Mouse (Mus musculus): Measurements from ENCODE around the gene Dcdc2c. TPM values are rescaled to one million over a fixed set of nuclear protein-coding genes. Genes with fewer than 3 reads are reported as not detected.

Gene Dcdc2c
- polyA plus RNA-seq, 1 experiment from 2014 or later = not detected

- no peaks in the 10 kb centered on the region for H3K4me1 ChIP-seq (ENCODE audit: control insufficient read depth, insufficient read depth, low read length)
- no peaks in the 10 kb centered on the region for H3K36me3 ChIP-seq (ENCODE audit: control insufficient read depth, insufficient read depth, low read length)
- ATAC-seq = no peak
- no peak overlapping the region for H3K9ac ChIP-seq (ENCODE audit: low read depth, low read length)
- WGBS = 83% methylated on average over 5 of the region's 5 CpGs
- no peaks in the 10 kb centered on the region for H3K27me3 ChIP-seq (replicated peaks; ENCODE audit: control insufficient read depth, insufficient read depth, low read length)
- no peak overlapping the region for H3K4me3 ChIP-seq (ENCODE audit: low read length)
- no peaks in the 10 kb centered on the region for H3K9me3 ChIP-seq (ENCODE audit: control insufficient read depth, low read length)
- no peak overlapping the region for H3K4me2 ChIP-seq (ENCODE audit: low read depth, low read length)
- H3K27ac ChIP-seq (ENCODE audit: low read length) = no peak overlapping the region
Observed at GRCm38 (mm10) chr12:28494289-28494688, 57.9 kb downstream of the Dcdc2c start.

GRCm38 (mm10) chr12:28482483-28483160 is 69.6 kb downstream of the Dcdc2c start:
- no peaks in the 10 kb centered on the region for H3K27me3 ChIP-seq (replicated peaks; ENCODE audit: control insufficient read depth, insufficient read depth, low read length)
- no peak overlapping the region for H3K4me2 ChIP-seq (ENCODE audit: low read depth, low read length)
- WGBS = 69% methylated on average over 10 of the region's 10 CpGs
- no peak overlapping the region for H3K4me3 ChIP-seq (ENCODE audit: low read length)
- no peak overlapping the region for H3K9ac ChIP-seq (ENCODE audit: low read depth, low read length)
- no peaks in the 10 kb centered on the region for H3K4me1 ChIP-seq (ENCODE audit: control insufficient read depth, insufficient read depth, low read length)
- ATAC-seq = no peak
- H3K9me3 ChIP-seq (ENCODE audit: control insufficient read depth, low read length) = no peaks in the 10 kb centered on the region
- H3K27ac ChIP-seq (ENCODE audit: low read length) = no peak overlapping the region
- no peaks in the 10 kb centered on the region for H3K36me3 ChIP-seq (ENCODE audit: control insufficient read depth, insufficient read depth, low read length)

GRCm38 (mm10) chr12:28460951-28461431 is 91.2 kb downstream of the Dcdc2c start:
- H3K27me3 ChIP-seq (replicated peaks; ENCODE audit: control insufficient read depth, insufficient read depth, low read length) = no peaks in the 10 kb centered on the region
- no peak overlapping the region for H3K27ac ChIP-seq (ENCODE audit: low read length)
- H3K9me3 ChIP-seq (ENCODE audit: control insufficient read depth, low read length) = no peaks in the 10 kb centered on the region
- no peaks in the 10 kb centered on the region for H3K4me1 ChIP-seq (ENCODE audit: control insufficient read depth, insufficient read depth, low read length)
- no peak overlapping the region for H3K4me2 ChIP-seq (ENCODE audit: low read depth, low read length)
- WGBS = 66% methylated on average over 2 of the region's 2 CpGs
- no peak overlapping the region for H3K9ac ChIP-seq (ENCODE audit: low read depth, low read length)
- H3K4me3 ChIP-seq (ENCODE audit: low read length) = no peak overlapping the region
- no peaks in the 10 kb centered on the region for H3K36me3 ChIP-seq (ENCODE audit: control insufficient read depth, insufficient read depth, low read length)
- ATAC-seq = no peak

- no peak for ATAC-seq
- H3K4me3 ChIP-seq (ENCODE audit: low read length) = no peak overlapping the region
- no peak overlapping the region for H3K4me2 ChIP-seq (ENCODE audit: low read depth, low read length)
- 72% methylated on average over 7 of the region's 7 CpGs for WGBS
- no peaks in the 10 kb centered on the region for H3K36me3 ChIP-seq (ENCODE audit: control insufficient read depth, insufficient read depth, low read length)
- no peaks in the 10 kb centered on the region for H3K4me1 ChIP-seq (ENCODE audit: control insufficient read depth, insufficient read depth, low read length)
- H3K9ac ChIP-seq (ENCODE audit: low read depth, low read length) = no peak overlapping the region
- H3K9me3 ChIP-seq (ENCODE audit: control insufficient read depth, low read length) = no peaks in the 10 kb centered on the region
- no peaks in the 10 kb centered on the region for H3K27me3 ChIP-seq (replicated peaks; ENCODE audit: control insufficient read depth, insufficient read depth, low read length)
- no peak overlapping the region for H3K27ac ChIP-seq (ENCODE audit: low read length)
Observed at GRCm38 (mm10) chr12:28460523-28460922, 91.7 kb downstream of the Dcdc2c start.

- 80% methylated on average over 5 of the region's 5 CpGs for WGBS
- H3K9ac ChIP-seq (ENCODE audit: low read depth, low read length) = no peak overlapping the region
Observed at GRCm38 (mm10) chr12:28458786-28459185, 93.4 kb downstream of the Dcdc2c start.

GRCm38 (mm10) chr12:28436536-28436935 is 115.7 kb downstream of the Dcdc2c start:
- no peaks in the 10 kb centered on the region for H3K27me3 ChIP-seq (replicated peaks; ENCODE audit: control insufficient read depth, insufficient read depth, low read length)
- no peaks in the 10 kb centered on the region for H3K9me3 ChIP-seq (ENCODE audit: control insufficient read depth, low read length)
- 67% methylated on average over 5 of the region's 5 CpGs for WGBS
- no peaks in the 10 kb centered on the region for H3K36me3 ChIP-seq (ENCODE audit: control insufficient read depth, insufficient read depth, low read length)
- no peak overlapping the region for H3K4me2 ChIP-seq (ENCODE audit: low read depth, low read length)
- H3K4me1 ChIP-seq (ENCODE audit: control insufficient read depth, insufficient read depth, low read length) = no peaks in the 10 kb centered on the region
- H3K4me3 ChIP-seq (ENCODE audit: low read length) = no peak overlapping the region
- no peak overlapping the region for H3K27ac ChIP-seq (ENCODE audit: low read length)
- no peak overlapping the region for H3K9ac ChIP-seq (ENCODE audit: low read depth, low read length)
- ATAC-seq = no peak

More at GRCm38 (mm10) chr12:28458786-28459185, 93.4 kb downstream of the Dcdc2c start:
- Histone ChIP-seq H3K36me3 (ENCODE audit: control insufficient read depth, insufficient read depth, low read length) (no peaks in the 10 kb centered on the region), H3K9me3 (ENCODE audit: control insufficient read depth, low read length) (no peaks in the 10 kb centered on the region), H3K4me1 (ENCODE audit: control insufficient read depth, insufficient read depth, low read length) (no peaks in the 10 kb centered on the region), H3K27me3 (replicated peaks; ENCODE audit: control insufficient read depth, insufficient read depth, low read length) (no peaks in the 10 kb centered on the region), H3K27ac (ENCODE audit: low read length) (no peak overlapping the region), H3K4me3 (ENCODE audit: low read length) (no peak overlapping the region), H3K4me2 (ENCODE audit: low read depth, low read length) (no peak overlapping the region)
- no peak for ATAC-seq

GRCm38 (mm10) chr12:28432729-28433067 is 119.5 kb downstream of the Dcdc2c start:
- H3K36me3 ChIP-seq (ENCODE audit: control insufficient read depth, insufficient read depth, low read length) = no peaks in the 10 kb centered on the region
- WGBS = 85% methylated on average over 3 of the region's 3 CpGs

GRCm38 (mm10) chr12:28431832-28432728 is 120.1 kb downstream of the Dcdc2c start:
- peak overlapping the region; percentile 65 for H3K4me2 ChIP-seq (ENCODE audit: low read depth, low read length)
- H3K9ac ChIP-seq (ENCODE audit: low read depth, low read length) = peak overlapping the region; percentile 54
- H3K27me3 ChIP-seq (replicated peaks; ENCODE audit: control insufficient read depth, insufficient read depth, low read length) = no peaks in the 10 kb centered on the region
- H3K4me1 ChIP-seq (ENCODE audit: control insufficient read depth, insufficient read depth, low read length) = no peaks in the 10 kb centered on the region
- no peaks in the 10 kb centered on the region for H3K36me3 ChIP-seq (ENCODE audit: control insufficient read depth, insufficient read depth, low read length)
- 0 out of 2 replicates have a peak, but pooled peaks have one; percentile 42 for ATAC-seq
- WGBS = 10% methylated on average over 19 of the region's 19 CpGs
- peak overlapping the region; percentile 40 for H3K4me3 ChIP-seq (ENCODE audit: low read length)
- H3K9me3 ChIP-seq (ENCODE audit: control insufficient read depth, low read length) = no peaks in the 10 kb centered on the region
- H3K27ac ChIP-seq (ENCODE audit: low read length) = no peak overlapping the region

More at GRCm38 (mm10) chr12:28432729-28433067, 119.5 kb downstream of the Dcdc2c start:
- no peak; the same call in 1 of the 2 replicates for ATAC-seq
- H3K9ac ChIP-seq (ENCODE audit: low read depth, low read length) = no peak overlapping the region
- no peaks in the 10 kb centered on the region for H3K4me1 ChIP-seq (ENCODE audit: control insufficient read depth, insufficient read depth, low read length)
- no peaks in the 10 kb centered on the region for H3K27me3 ChIP-seq (replicated peaks; ENCODE audit: control insufficient read depth, insufficient read depth, low read length)
- no peak overlapping the region for H3K27ac ChIP-seq (ENCODE audit: low read length)
- no peak overlapping the region for H3K4me2 ChIP-seq (ENCODE audit: low read depth, low read length)
- no peak overlapping the region for H3K4me3 ChIP-seq (ENCODE audit: low read length)
- no peaks in the 10 kb centered on the region for H3K9me3 ChIP-seq (ENCODE audit: control insufficient read depth, low read length)

GRCm38 (mm10) chr12:28429856-28430255 is 122.3 kb downstream of the Dcdc2c start:
- Histone ChIP-seq H3K4me2 (ENCODE audit: low read depth, low read length) (no peak overlapping the region), H3K27me3 (replicated peaks; ENCODE audit: control insufficient read depth, insufficient read depth, low read length) (no peaks in the 10 kb centered on the region), H3K27ac (ENCODE audit: low read length) (no peak overlapping the region), H3K36me3 (ENCODE audit: control insufficient read depth, insufficient read depth, low read length) (no peaks in the 10 kb centered on the region), H3K4me1 (ENCODE audit: control insufficient read depth, insufficient read depth, low read length) (no peaks in the 10 kb centered on the region), H3K9ac (ENCODE audit: low read depth, low read length) (no peak overlapping the region), H3K9me3 (ENCODE audit: control insufficient read depth, low read length) (no peaks in the 10 kb centered on the region), H3K4me3 (ENCODE audit: low read length) (no peak overlapping the region)
- WGBS = 96% methylated on average over 5 of the region's 5 CpGs
- ATAC-seq = no peak

All from intestine, embryonic 16.5 days (tissue).